In genomic region chr2:103461210-103461609, GRCm38 (mm10) we compare ENCODE assay signal across 13 mouse cellular contexts. TPM values are rescaled to one million over a fixed set of nuclear protein-coding genes. Genes with fewer than 3 reads are reported as not detected.
DNase-seq lines count a peak whose midpoint lies in the region; ATAC-seq lines count a peak whose summit lies in the region.
"Had no signal": no experiment of that assay in that cellular context is flagged by ENCODE, and none has a peak within 500 bp of the region (broad histone marks: within the 10 kb centered on the region; RNA-seq: fewer than 3 reads in every experiment).

No protein-coding gene starts in this region.

- 83% methylated on average over 8 of the region's 8 CpGs for WGBS in forebrain, embryonic 10.5 days
- 83% methylated on average over 8 of the region's 8 CpGs for WGBS in forebrain, embryonic 11.5 days
- 85% methylated on average over 8 of the region's 8 CpGs for WGBS in midbrain, embryonic 13.5 days
- WGBS in midbrain, embryonic 10.5 days, result 85% methylated on average over 8 of the region's 8 CpGs
- 79% methylated on average over 8 of the region's 8 CpGs for WGBS in hindbrain, embryonic 16.5 days
- 83% methylated on average over 8 of the region's 8 CpGs for WGBS in neural tube, embryonic 15.5 days

- no peak for ATAC-seq in forebrain, embryonic 11.5 days (replicated peaks; ENCODE audit: low FRiP score)
- no peak for ATAC-seq in midbrain, embryonic 13.5 days
- no peak for ATAC-seq in hindbrain, embryonic 16.5 days
- no peak for ATAC-seq in neural tube, embryonic 15.5 days (ENCODE audit: low FRiP score)
- ATAC-seq: intestine, embryonic 15.5 days had no signal

- H3K9ac ChIP-seq in forebrain, embryonic 11.5 days (ENCODE audit: low read length), result no peak overlapping the region
- H3K9ac ChIP-seq in midbrain, embryonic 13.5 days (replicated peaks), result no peak overlapping the region
- no peak overlapping the region for H3K9ac ChIP-seq in hindbrain, embryonic 16.5 days (ENCODE audit: low read depth, low read length)
- H3K9ac ChIP-seq in neural tube, embryonic 15.5 days (replicated peaks), result no peak overlapping the region
- H3K9ac ChIP-seq: intestine, embryonic 15.5 days had no signal

- no peaks in the 10 kb centered on the region for H3K27me3 ChIP-seq in forebrain, embryonic 10.5 days (ENCODE audit: poor library complexity, severe bottlenecking)
- H3K27me3 ChIP-seq in forebrain, embryonic 11.5 days (ENCODE audit: control insufficient read depth, insufficient read depth, low read length), result no peaks in the 10 kb centered on the region
- H3K27me3 ChIP-seq in midbrain, embryonic 13.5 days, result no peaks in the 10 kb centered on the region
- no peaks in the 10 kb centered on the region for H3K27me3 ChIP-seq in midbrain, embryonic 10.5 days (ENCODE audit: low read depth, poor library complexity, severe bottlenecking)
- H3K27me3 ChIP-seq in hindbrain, embryonic 16.5 days (replicated peaks; ENCODE audit: control insufficient read depth, insufficient read depth, low read length), result no peaks in the 10 kb centered on the region
- no peaks in the 10 kb centered on the region for H3K27me3 ChIP-seq in neural tube, embryonic 15.5 days (replicated peaks)
- H3K27me3 ChIP-seq: intestine, embryonic 15.5 days had no signal

- H3K9me3 ChIP-seq in forebrain, embryonic 10.5 days, result no peaks in the 10 kb centered on the region
- H3K9me3 ChIP-seq in forebrain, embryonic 11.5 days (ENCODE audit: control insufficient read depth, low read length), result no peaks in the 10 kb centered on the region
- H3K9me3 ChIP-seq in midbrain, embryonic 13.5 days, result no peaks in the 10 kb centered on the region
- H3K9me3 ChIP-seq in midbrain, embryonic 10.5 days (replicated peaks), result no peaks in the 10 kb centered on the region
- H3K9me3 ChIP-seq in hindbrain, embryonic 16.5 days (ENCODE audit: control insufficient read depth, low read length), result no peaks in the 10 kb centered on the region
- H3K9me3 ChIP-seq in neural tube, embryonic 15.5 days (replicated peaks), result no peaks in the 10 kb centered on the region
- H3K9me3 ChIP-seq: intestine, embryonic 15.5 days had no signal

- H3K27ac ChIP-seq in forebrain, embryonic 10.5 days, result peak overlapping the region; percentile 44; the same call in 1 of the 2 replicates
- no peak overlapping the region for H3K27ac ChIP-seq in forebrain, embryonic 11.5 days (ENCODE audit: low read depth, low read length)
- peak overlapping the region; percentile 39; the same call in 1 of the 2 replicates for H3K27ac ChIP-seq in midbrain, embryonic 13.5 days
- H3K27ac ChIP-seq in midbrain, embryonic 10.5 days (replicated peaks), result no peak overlapping the region
- H3K27ac ChIP-seq in hindbrain, embryonic 16.5 days (ENCODE audit: low read depth, low read length), result peak overlapping the region; percentile 42
- peak overlapping the region; percentile 67 for H3K27ac ChIP-seq in neural tube, embryonic 15.5 days (replicated peaks)
- H3K27ac ChIP-seq: heart, adult 2 months; intestine, embryonic 15.5 days had no signal

- peaks cover 13% of the 10 kb centered on the region for H3K4me1 ChIP-seq in forebrain, embryonic 10.5 days
- H3K4me1 ChIP-seq in forebrain, embryonic 11.5 days (replicated peaks; ENCODE audit: control insufficient read depth, insufficient read depth, low read length), result no peaks in the 10 kb centered on the region
- H3K4me1 ChIP-seq in midbrain, embryonic 13.5 days (replicated peaks), result no peaks in the 10 kb centered on the region
- no peaks in the 10 kb centered on the region for H3K4me1 ChIP-seq in midbrain, embryonic 10.5 days
- no peaks in the 10 kb centered on the region for H3K4me1 ChIP-seq in hindbrain, embryonic 16.5 days (ENCODE audit: control insufficient read depth, insufficient read depth, low read depth, low read length)
- 0 out of 2 replicates have a peak, but pooled peaks cover 4% of the 10 kb centered on the region for H3K4me1 ChIP-seq in neural tube, embryonic 15.5 days
- H3K4me1 ChIP-seq: intestine, embryonic 15.5 days had no signal

- DNase-seq in forebrain, embryonic 10.5 days (ENCODE audit: extremely low spot score, low spot score), result no peak
- no peak for DNase-seq in forebrain, embryonic 11.5 days (ENCODE audit: low spot score)
- DNase-seq in midbrain, embryonic 10.5 days (ENCODE audit: low spot score), result no peak
- DNase-seq in urinary bladder, adult 2 months (ENCODE audit: low spot score), result no peak
- no peak for DNase-seq in gastrocnemius, postnatal 4 days (ENCODE audit: low spot score in 2 of 2)
- DNase-seq: heart, adult 2 months had no signal

- H3K36me3 ChIP-seq in forebrain, embryonic 10.5 days (replicated peaks), result peaks cover 91% of the 10 kb centered on the region
- no peaks in the 10 kb centered on the region; the same call in 1 of the 2 replicates for H3K36me3 ChIP-seq in forebrain, embryonic 11.5 days (ENCODE audit: control insufficient read depth, insufficient read depth, low read length)
- H3K36me3 ChIP-seq in midbrain, embryonic 13.5 days, result peaks cover 78% of the 10 kb centered on the region
- H3K36me3 ChIP-seq in midbrain, embryonic 10.5 days, result peaks cover 89% of the 10 kb centered on the region
- H3K36me3 ChIP-seq in hindbrain, embryonic 16.5 days (ENCODE audit: control insufficient read depth, insufficient read depth, low read length), result peaks cover 24% of the 10 kb centered on the region
- peaks cover 60% of the 10 kb centered on the region for H3K36me3 ChIP-seq in neural tube, embryonic 15.5 days

- H3K4me2 ChIP-seq in forebrain, embryonic 11.5 days (ENCODE audit: low read depth, low read length, severe bottlenecking), result no peak overlapping the region
- H3K4me2 ChIP-seq in midbrain, embryonic 13.5 days (replicated peaks), result no peak overlapping the region
- no peak overlapping the region for H3K4me2 ChIP-seq in hindbrain, embryonic 16.5 days (ENCODE audit: low read length)
- H3K4me2 ChIP-seq in neural tube, embryonic 15.5 days, result no peak overlapping the region
- H3K4me2 ChIP-seq: intestine, embryonic 15.5 days had no signal

- no peak overlapping the region for H3K4me3 ChIP-seq in forebrain, embryonic 10.5 days
- no peak overlapping the region for H3K4me3 ChIP-seq in forebrain, embryonic 11.5 days (ENCODE audit: low read depth, low read length)
- H3K4me3 ChIP-seq in midbrain, embryonic 13.5 days (replicated peaks), result no peak overlapping the region
- no peak overlapping the region for H3K4me3 ChIP-seq in midbrain, embryonic 10.5 days
- H3K4me3 ChIP-seq in hindbrain, embryonic 16.5 days (ENCODE audit: low read length), result no peak overlapping the region
- no peak overlapping the region for H3K4me3 ChIP-seq in neural tube, embryonic 15.5 days (replicated peaks)
- H3K4me3 ChIP-seq: erythroblast, embryonic 14.5 days; heart, adult 2 months; intestine, embryonic 15.5 days had no signal

RNA-seq across cellular contexts. Expression of gene Cat, which starts 23.8 kb away (rescaled TPM):
- polyA plus RNA-seq in forebrain, embryonic 10.5 days (2016; fragmentation: Nextera tagmentation; extraction: Ambion mirVana), result 96.7 and 98.2 TPM in 2 replicates
- 137 and 139 TPM in 2 replicates for polyA plus RNA-seq in forebrain, embryonic 11.5 days (2014; fragmentation: Nextera tagmentation; extraction: Ambion mirVana)
- polyA plus RNA-seq in midbrain, embryonic 13.5 days (2015; fragmentation: Nextera tagmentation; extraction: Ambion mirVana), result 80.8 and 81.4 TPM in 2 replicates
- 102 and 115 TPM in 2 replicates for polyA plus RNA-seq in midbrain, embryonic 10.5 days (2016; fragmentation: Nextera tagmentation; extraction: Ambion mirVana)
- 95.8 and 105 TPM in 2 replicates for polyA plus RNA-seq in hindbrain, embryonic 16.5 days (2015; fragmentation: Nextera tagmentation; extraction: Ambion mirVana)
- 81.2 and 94.1 TPM in 2 replicates for polyA plus RNA-seq in neural tube, embryonic 15.5 days (2015; fragmentation: Nextera tagmentation; extraction: Ambion mirVana)
- 62.6 and 68.0 TPM in 2 replicates for polyA plus RNA-seq in urinary bladder, adult 2 months (2012; rRNA removed)
- total RNA-seq in gastrocnemius, postnatal 4 days (2021), result 100 to 1,000 TPM; 102 to 103 TPM

RNA-seq across cellular contexts. Expression of gene Elf5, which starts 49.7 kb away (rescaled TPM):
- polyA plus RNA-seq in forebrain, embryonic 10.5 days (2016; fragmentation: Nextera tagmentation; extraction: Ambion mirVana), result 0.07 TPM in 1 of 2 replicates, not detected in the other
- 0.11 and 0.12 TPM in 2 replicates for polyA plus RNA-seq in forebrain, embryonic 11.5 days (2014; fragmentation: Nextera tagmentation; extraction: Ambion mirVana)
- polyA plus RNA-seq in midbrain, embryonic 13.5 days (2015; fragmentation: Nextera tagmentation; extraction: Ambion mirVana), result not detected in 2 replicates
- not detected in 2 replicates for polyA plus RNA-seq in midbrain, embryonic 10.5 days (2016; fragmentation: Nextera tagmentation; extraction: Ambion mirVana)
- polyA plus RNA-seq in hindbrain, embryonic 16.5 days (2015; fragmentation: Nextera tagmentation; extraction: Ambion mirVana), result not detected in 2 replicates
- polyA plus RNA-seq in neural tube, embryonic 15.5 days (2015; fragmentation: Nextera tagmentation; extraction: Ambion mirVana), result not detected in 2 replicates
- 17.2 and 21.2 TPM in 2 replicates for polyA plus RNA-seq in urinary bladder, adult 2 months (2012; rRNA removed)
- total RNA-seq in gastrocnemius, postnatal 4 days (2021), result not detected
- total RNA-seq: adrenal gland, adult 18-20 months; heart, adult 2 months; MEL had no signal
- polyA plus RNA-seq: erythroblast, embryonic 14.5 days had no signal

Comparison
In these comparisons a context has a peak if more than half of its experiments do, and no peak if none do; other contexts are left out.
1. H3K27ac ChIP-seq: peak in forebrain, embryonic 10.5 days (single experiment), midbrain, embryonic 13.5 days (single experiment), hindbrain, embryonic 16.5 days (single experiment) and neural tube, embryonic 15.5 days (single experiment); none in forebrain, embryonic 11.5 days (single experiment) and midbrain, embryonic 10.5 days (single experiment).
2. RNA of gene Elf5, which starts 49.7 kb away (polyA plus RNA-seq): 17.2 to 21.2 TPM in urinary bladder, adult 2 months; 0.11 to 0.12 TPM in forebrain, embryonic 11.5 days, 0.07 TPM in forebrain, embryonic 10.5 days, not detected in midbrain, embryonic 13.5 days, not detected in midbrain, embryonic 10.5 days, not detected in hindbrain, embryonic 16.5 days and not detected in neural tube, embryonic 15.5 days; every median in the first group is over 10 times any median in the second.